Mouse (Mus musculus) neural tube, embryonic 14.5 days (tissue): ENCODE results near the gene Fcor. TPM values are rescaled to one million over a fixed set of nuclear protein-coding genes. Genes with fewer than 3 reads are reported as not detected.

Experiments used
- polyA plus RNA-seq: library from polyadenylated mRNA; unstranded; fragments of >200 nt; fragmentation: Nextera tagmentation; extraction: Ambion mirVana; gene quantifications from 2 replicates; pipeline ENCODE4 v1.2.1, GENCODE M21; 2014

The Fcor gene
- polyA plus RNA-seq, 1 experiment from 2014 or later: 27.6 TPM

Other genes with a start within 250 kb of the Fcor start
- gene Pex11g, start 204.7 kb downstream of the Fcor start, polyA plus RNA-seq: 2.6 TPM in 2 replicates
- 0.35 and 0.66 TPM in 2 replicates for gene Tex45, start 201.5 kb downstream of the Fcor start, polyA plus RNA-seq
- gene Zfp358, start 179.2 kb downstream of the Fcor start, polyA plus RNA-seq: 26.4 and 43.5 TPM in 2 replicates
- gene Mcoln1, start 171.9 kb downstream of the Fcor start, polyA plus RNA-seq: 64.9 and 86.5 TPM in 2 replicates
- gene Pnpla6, start 157.0 kb downstream of the Fcor start, polyA plus RNA-seq: 33.5 and 38.0 TPM in 2 replicates
- 0.60 TPM in 1 of 2 replicates, not detected in the other for gene C330021F23Rik, start 104.4 kb downstream of the Fcor start, polyA plus RNA-seq
- 51.3 and 52.9 TPM in 2 replicates for gene Camsap3, start 85.1 kb downstream of the Fcor start, polyA plus RNA-seq
- 48.0 and 48.5 TPM in 2 replicates for gene Xab2, start 51.0 kb downstream of the Fcor start, polyA plus RNA-seq
- 81.2 and 89.1 TPM in 2 replicates for gene Pet100, start 50.8 kb downstream of the Fcor start, polyA plus RNA-seq
- gene Pcp2, start 46.8 kb downstream of the Fcor start, polyA plus RNA-seq: 0.18 and 0.29 TPM in 2 replicates
- gene Stxbp2, start 41.4 kb downstream of the Fcor start, polyA plus RNA-seq: 33.7 and 40.4 TPM in 2 replicates
- 0.54 and 0.63 TPM in 2 replicates for gene Retn, start 16.6 kb downstream of the Fcor start, polyA plus RNA-seq
- gene Mcemp1, start 6.6 kb downstream of the Fcor start, polyA plus RNA-seq: 0.27 TPM in 1 of 2 replicates, not detected in the other
- 41.4 and 48.4 TPM in 2 replicates for gene Trappc5, start 3.9 kb upstream of the Fcor start, polyA plus RNA-seq
- 0.15 and 0.28 TPM in 2 replicates for gene Fcer2a, start 21.8 kb upstream of the Fcor start, polyA plus RNA-seq
- not detected in 2 replicates for gene Clec4g, start 48.3 kb upstream of the Fcor start, polyA plus RNA-seq
- gene Cd209a, start 76.6 kb upstream of the Fcor start, polyA plus RNA-seq: not detected in 2 replicates
- not detected in 2 replicates for gene Cd209e, start 181.9 kb upstream of the Fcor start, polyA plus RNA-seq
- gene Cd209d, start 206.2 kb upstream of the Fcor start, polyA plus RNA-seq: not detected in 2 replicates